Mouse (Mus musculus) spleen, adult 2 months (tissue): ENCODE measurements around the gene Aspn.
"Not testable (repeated sequence)": the region's sequence is repeated elsewhere in the genome, so short reads cannot be mapped to it uniquely, and the experiment has no call there.

Source experiments
- CTCF ChIP-seq: fragments of 200-500 bp; IDR thresholded peaks from 2 replicates; pipeline ENCODE4 v1.5.1; 2011; ENCODE audit warnings: mild to moderate bottlenecking, inconsistent platforms; ENCODE audit not compliant: insufficient read depth, insufficient read length, insufficient replicate concordance; ENCODE audit errors: extremely low read depth
- POLR2A ChIP-seq: fragments of 200-500 bp; IDR thresholded peaks from 2 replicates; pipeline ENCODE4 v1.6.1; 2011; ENCODE audit warnings: low read depth, low read length, inconsistent platforms

GRCm38 (mm10) chr13:49602541-49602940 lies 58.3 kb downstream of the Aspn start:
- not testable (repeated sequence) for TF ChIP-seq POLR2A, CTCF
